Mouse (Mus musculus): ENCODE measurements around the gene Rps6kc1. TPM values are rescaled to one million over a fixed set of nuclear protein-coding genes. Genes with fewer than 3 reads are reported as not detected.

Gene Rps6kc1
- polyA plus RNA-seq, 1 experiment from 2014 or later, result 26.5 TPM

DNA sequence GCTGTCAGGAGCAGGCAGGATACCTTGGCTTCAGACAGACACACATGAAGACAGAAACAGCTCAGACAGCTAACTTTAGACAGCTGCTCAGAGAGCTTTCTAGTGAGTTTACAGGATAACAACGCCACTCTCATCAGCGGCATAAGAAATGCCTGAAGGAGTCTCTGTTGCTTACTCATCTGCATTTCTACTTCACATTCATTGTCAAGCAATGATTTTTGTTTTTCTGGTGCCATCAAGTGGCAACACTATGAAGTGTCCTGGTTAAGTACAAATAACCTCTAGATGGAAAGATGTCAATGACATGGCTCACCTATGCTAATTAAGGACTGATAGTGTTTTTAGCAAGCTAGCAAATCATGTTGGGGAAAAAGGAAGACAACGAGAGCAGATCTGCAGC lies 42.8 kb downstream of the Rps6kc1 start:
- Histone ChIP-seq H3K4me2 (no peak overlapping the region), H3K27ac (replicated peaks) (no peak overlapping the region), H3K4me3 (replicated peaks) (no peak overlapping the region), H3K27me3 (replicated peaks) (no peaks in the 10 kb centered on the region), H3K9ac (replicated peaks) (no peak overlapping the region), H3K9me3 (replicated peaks) (no peaks in the 10 kb centered on the region), H3K36me3 (peaks cover 31% of the 10 kb centered on the region), H3K4me1 (no peaks in the 10 kb centered on the region)
- no peak for ATAC-seq (ENCODE audit: low FRiP score)
- WGBS, result 51% methylated on average over 3 of the region's 3 CpGs

DNA sequence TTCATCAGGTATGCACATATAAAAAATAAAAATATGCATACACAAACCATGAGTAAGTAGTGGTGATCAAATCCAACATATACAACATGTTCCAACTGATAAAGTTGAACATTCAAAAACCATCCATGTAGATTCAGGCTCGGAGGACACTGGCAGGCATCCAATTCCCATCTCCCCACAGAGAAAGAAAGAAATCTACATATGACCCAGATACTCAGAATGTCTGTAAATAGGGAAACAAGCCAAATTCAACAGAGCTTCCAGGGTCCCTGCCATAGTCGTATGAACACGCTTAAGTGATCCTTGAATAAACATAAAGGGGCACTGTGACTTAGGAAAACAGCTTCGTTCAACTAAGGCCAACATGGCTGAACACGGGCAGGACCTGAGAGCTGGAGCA lies 49.9 kb downstream of the Rps6kc1 start:
- Histone ChIP-seq H3K4me3 (replicated peaks) (no peak overlapping the region), H3K4me1 (no peaks in the 10 kb centered on the region), H3K4me2 (no peak overlapping the region), H3K27me3 (replicated peaks) (no peaks in the 10 kb centered on the region), H3K9ac (replicated peaks) (no peak overlapping the region), H3K9me3 (replicated peaks) (no peaks in the 10 kb centered on the region), H3K27ac (replicated peaks) (0 out of 2 replicates have a peak overlapping the region, but pooled peaks have one; percentile 2), H3K36me3 (peaks cover 6% of the 10 kb centered on the region; the same call in 1 of the 2 replicates)
- WGBS, result 47% methylated on average over 5 of the region's 5 CpGs
- no peak for ATAC-seq (ENCODE audit: low FRiP score)

- Histone ChIP-seq H3K9me3 (replicated peaks) (no peaks in the 10 kb centered on the region), H3K27ac (replicated peaks) (no peak overlapping the region), H3K4me2 (no peak overlapping the region), H3K36me3 (peaks cover 10% of the 10 kb centered on the region; the same call in 1 of the 2 replicates), H3K9ac (replicated peaks) (no peak overlapping the region), H3K4me3 (replicated peaks) (no peak overlapping the region), H3K4me1 (peaks cover 2% of the 10 kb centered on the region; the same call in 1 of the 2 replicates), H3K27me3 (replicated peaks) (no peaks in the 10 kb centered on the region)
- 48% methylated on average over 3 of the region's 3 CpGs for WGBS
- no peak for ATAC-seq (ENCODE audit: low FRiP score)
Observed at GRCm38 (mm10) chr1:190854465-190854864, 57.1 kb downstream of the Rps6kc1 start.

- Histone ChIP-seq H3K9ac (replicated peaks) (no peak overlapping the region), H3K4me1 (peaks cover 6% of the 10 kb centered on the region; the same call in 1 of the 2 replicates), H3K4me2 (no peak overlapping the region), H3K9me3 (replicated peaks) (no peaks in the 10 kb centered on the region), H3K27me3 (replicated peaks) (no peaks in the 10 kb centered on the region), H3K36me3 (peaks cover 2% of the 10 kb centered on the region; the same call in 1 of the 2 replicates), H3K4me3 (replicated peaks) (no peak overlapping the region), H3K27ac (replicated peaks) (no peak overlapping the region)
- ATAC-seq (ENCODE audit: low FRiP score), result no peak
- 64% methylated on average over 11 of the region's 11 CpGs for WGBS
Observed at GRCm38 (mm10) chr1:190849162-190849865, 62.3 kb downstream of the Rps6kc1 start.

DNA sequence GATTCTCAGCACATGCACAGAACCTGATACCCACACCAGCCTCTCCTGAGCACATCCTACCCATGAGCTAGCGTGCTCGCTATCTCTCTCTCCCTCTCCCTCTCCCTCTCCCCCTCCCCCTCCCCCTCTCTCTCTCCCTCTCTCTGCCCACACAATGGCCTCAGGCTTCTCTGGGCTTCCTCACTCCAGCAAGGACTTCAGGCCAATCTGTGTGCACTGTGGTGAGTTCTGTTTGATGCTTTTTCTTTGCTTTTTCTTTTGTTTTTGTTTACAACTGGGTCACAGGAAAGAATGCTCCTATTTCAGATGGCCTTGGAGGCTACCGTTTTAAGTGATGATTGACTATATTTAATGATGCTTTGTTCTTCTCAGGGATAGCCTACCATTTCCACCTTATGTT lies 62.9 kb downstream of the Rps6kc1 start:
- H3K9ac ChIP-seq (replicated peaks), result no peak overlapping the region
- 20% methylated on average over 3 of the region's 3 CpGs for WGBS
- peaks cover 5% of the 10 kb centered on the region; the same call in 1 of the 2 replicates for H3K36me3 ChIP-seq
- H3K4me2 ChIP-seq, result no peak overlapping the region
- ATAC-seq (ENCODE audit: low FRiP score), result no peak
- no peak overlapping the region for H3K27ac ChIP-seq (replicated peaks)
- H3K4me1 ChIP-seq, result peaks cover 4% of the 10 kb centered on the region; the same call in 1 of the 2 replicates
- H3K4me3 ChIP-seq (replicated peaks), result no peak overlapping the region
- H3K9me3 ChIP-seq (replicated peaks), result no peaks in the 10 kb centered on the region
- no peaks in the 10 kb centered on the region for H3K27me3 ChIP-seq (replicated peaks)

DNA sequence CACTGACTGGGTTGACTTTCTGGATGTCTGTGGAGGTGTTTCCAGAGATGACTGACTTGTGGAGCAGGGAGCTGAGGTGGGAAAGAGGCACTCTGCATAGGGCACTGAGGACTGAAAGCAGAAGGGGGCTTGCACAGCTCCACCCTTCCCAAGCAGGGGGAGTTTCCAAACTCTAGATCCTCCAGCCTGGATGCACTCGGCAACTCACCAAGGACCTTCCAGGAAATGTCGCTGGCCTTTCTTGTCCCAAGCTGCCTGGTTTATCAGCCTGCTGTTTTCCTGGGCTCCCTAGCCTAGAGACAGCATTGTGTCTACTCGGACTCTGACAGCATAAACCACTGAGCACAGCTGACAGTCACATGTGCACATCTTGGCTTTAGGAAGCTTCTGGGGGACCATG lies 64.6 kb downstream of the Rps6kc1 start:
- Histone ChIP-seq H3K4me1 (peaks cover 4% of the 10 kb centered on the region; the same call in 1 of the 2 replicates), H3K9ac (replicated peaks) (no peak overlapping the region), H3K4me3 (replicated peaks) (no peak overlapping the region), H3K27ac (replicated peaks) (no peak overlapping the region), H3K36me3 (peaks cover 15% of the 10 kb centered on the region), H3K27me3 (replicated peaks) (no peaks in the 10 kb centered on the region), H3K9me3 (replicated peaks) (no peaks in the 10 kb centered on the region), H3K4me2 (no peak overlapping the region)
- ATAC-seq (ENCODE audit: low FRiP score), result no peak
- 80% methylated on average over 3 of the region's 3 CpGs for WGBS

GRCm38 (mm10) chr1:190846074-190846730 lies 65.4 kb downstream of the Rps6kc1 start:
- WGBS, result 90% methylated on average over 11 of the region's 11 CpGs
- Histone ChIP-seq H3K4me2 (no peak overlapping the region), H3K27ac (replicated peaks) (no peak overlapping the region), H3K9ac (replicated peaks) (no peak overlapping the region), H3K4me3 (replicated peaks) (no peak overlapping the region), H3K4me1 (peaks cover 4% of the 10 kb centered on the region; the same call in 1 of the 2 replicates), H3K27me3 (replicated peaks) (no peaks in the 10 kb centered on the region), H3K9me3 (replicated peaks) (no peaks in the 10 kb centered on the region), H3K36me3 (peaks cover 15% of the 10 kb centered on the region)
- no peak for ATAC-seq (ENCODE audit: low FRiP score)

DNA sequence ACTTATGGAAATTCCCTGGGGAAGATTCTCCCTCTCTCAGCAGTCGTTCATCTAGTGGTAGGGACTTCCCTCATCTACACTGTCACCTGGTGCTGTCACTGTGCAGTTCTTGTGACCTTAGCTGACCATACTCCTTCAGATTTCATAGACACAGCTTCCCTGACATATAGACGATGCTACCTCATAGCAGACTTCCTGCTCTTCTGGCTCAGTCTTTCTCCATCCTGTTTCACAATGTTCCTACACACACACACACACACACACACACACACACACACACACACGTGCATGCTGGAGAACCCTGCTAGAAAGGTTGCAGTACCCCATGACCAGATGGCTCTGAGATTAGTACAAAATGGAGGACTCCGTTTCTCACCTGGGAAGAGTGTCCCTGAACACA lies 66.2 kb downstream of the Rps6kc1 start:
- H3K27me3 ChIP-seq (replicated peaks), result no peaks in the 10 kb centered on the region
- 86% methylated on average over 4 of the region's 4 CpGs for WGBS
- no peak overlapping the region for H3K4me2 ChIP-seq
- no peak overlapping the region for H3K4me3 ChIP-seq (replicated peaks)
- no peak overlapping the region for H3K9ac ChIP-seq (replicated peaks)
- ATAC-seq (ENCODE audit: low FRiP score), result no peak
- H3K4me1 ChIP-seq, result peaks cover 4% of the 10 kb centered on the region; the same call in 1 of the 2 replicates
- H3K36me3 ChIP-seq, result peaks cover 15% of the 10 kb centered on the region
- no peaks in the 10 kb centered on the region for H3K9me3 ChIP-seq (replicated peaks)
- no peak overlapping the region for H3K27ac ChIP-seq (replicated peaks)

DNA sequence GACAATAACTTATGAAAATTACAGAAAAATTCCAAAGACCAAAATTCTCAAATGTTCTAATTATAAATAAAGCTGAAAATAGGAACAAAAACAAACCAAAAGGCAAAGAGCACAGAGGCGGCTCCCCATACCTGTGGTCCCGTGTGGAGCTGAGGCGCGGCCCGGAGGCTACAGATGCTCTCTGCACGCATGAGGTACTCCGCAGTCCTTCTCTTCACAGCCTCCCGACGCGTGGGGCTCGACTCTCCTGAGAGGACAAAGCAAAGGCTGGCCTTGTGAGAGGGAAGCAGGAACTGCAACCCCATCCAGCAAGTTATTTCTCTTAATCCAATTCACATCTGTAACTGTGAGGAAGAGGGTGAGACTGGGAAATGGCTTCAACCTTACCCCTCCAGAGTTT lies 67.2 kb downstream of the Rps6kc1 start:
- H3K9ac ChIP-seq (replicated peaks), result no peak overlapping the region
- 87% methylated on average over 11 of the region's 11 CpGs for WGBS
- no peaks in the 10 kb centered on the region for H3K27me3 ChIP-seq (replicated peaks)
- no peak overlapping the region for H3K27ac ChIP-seq (replicated peaks)
- H3K9me3 ChIP-seq (replicated peaks), result no peaks in the 10 kb centered on the region
- no peak for ATAC-seq (ENCODE audit: low FRiP score)
- H3K4me3 ChIP-seq (replicated peaks), result no peak overlapping the region
- H3K4me2 ChIP-seq, result no peak overlapping the region
- peaks cover 4% of the 10 kb centered on the region; the same call in 1 of the 2 replicates for H3K4me1 ChIP-seq
- H3K36me3 ChIP-seq, result peaks cover 15% of the 10 kb centered on the region

- no peak overlapping the region for H3K4me2 ChIP-seq
- WGBS, result 89% methylated on average over 2 of the region's 2 CpGs
- H3K36me3 ChIP-seq, result peaks cover 11% of the 10 kb centered on the region
- H3K9me3 ChIP-seq (replicated peaks), result no peaks in the 10 kb centered on the region
- H3K9ac ChIP-seq (replicated peaks), result no peak overlapping the region
- no peaks in the 10 kb centered on the region for H3K4me1 ChIP-seq
- H3K27me3 ChIP-seq (replicated peaks), result no peaks in the 10 kb centered on the region
- no peak overlapping the region for H3K4me3 ChIP-seq (replicated peaks)
- H3K27ac ChIP-seq (replicated peaks), result no peak overlapping the region
- no peak for ATAC-seq (ENCODE audit: low FRiP score)
Observed at GRCm38 (mm10) chr1:190836046-190836445, 75.5 kb downstream of the Rps6kc1 start.

GRCm38 (mm10) chr1:190834201-190834907 lies 77.2 kb downstream of the Rps6kc1 start:
- Histone ChIP-seq H3K9me3 (replicated peaks) (no peaks in the 10 kb centered on the region), H3K4me3 (replicated peaks) (no peak overlapping the region), H3K27me3 (replicated peaks) (no peaks in the 10 kb centered on the region), H3K4me1 (no peaks in the 10 kb centered on the region), H3K9ac (replicated peaks) (no peak overlapping the region), H3K27ac (replicated peaks) (no peak overlapping the region), H3K4me2 (no peak overlapping the region), H3K36me3 (peaks cover 17% of the 10 kb centered on the region)
- WGBS, result 77% methylated on average over 7 of the region's 7 CpGs
- no peak for ATAC-seq (ENCODE audit: low FRiP score)
